Mouse (Mus musculus): ENCODE measurements at regions not wholly inside any gene's neighbourhood (a gene's known extent, or its start where the extent isn't known, plus 50 kb on each side); places are given as distances from the start of the nearest gene placed in this dataset.

GRCm38 (mm10) chr13:90810011-90810410, 95.1 kb downstream of the Atp6ap1l start:
- TF ChIP-seq ZC3H11A (IDR thresholded peaks at IDR 0.05; ENCODE audit: borderline replicate concordance, low read depth, low read length) (no peak), HCFC1 (IDR thresholded peaks at IDR 0.05; ENCODE audit: borderline replicate concordance, insufficient read depth, low read length) (no peak), CHD2 (IDR thresholded peaks at IDR 0.05; ENCODE audit: low read depth, low read length) (no peak), MAFK (IDR thresholded peaks at IDR 0.05; ENCODE audit: insufficient read depth, low read depth, low read length) (no peak)

All from ES-E14 (cell line).